Mouse (Mus musculus) kidney, adult 9 months (tissue): ENCODE results near the gene Stx6.

Experiments
- DNase-seq: peaks from one replicate; pipeline ENCODE4 v3.0.0; 2022

The Stx6 gene

DNA sequence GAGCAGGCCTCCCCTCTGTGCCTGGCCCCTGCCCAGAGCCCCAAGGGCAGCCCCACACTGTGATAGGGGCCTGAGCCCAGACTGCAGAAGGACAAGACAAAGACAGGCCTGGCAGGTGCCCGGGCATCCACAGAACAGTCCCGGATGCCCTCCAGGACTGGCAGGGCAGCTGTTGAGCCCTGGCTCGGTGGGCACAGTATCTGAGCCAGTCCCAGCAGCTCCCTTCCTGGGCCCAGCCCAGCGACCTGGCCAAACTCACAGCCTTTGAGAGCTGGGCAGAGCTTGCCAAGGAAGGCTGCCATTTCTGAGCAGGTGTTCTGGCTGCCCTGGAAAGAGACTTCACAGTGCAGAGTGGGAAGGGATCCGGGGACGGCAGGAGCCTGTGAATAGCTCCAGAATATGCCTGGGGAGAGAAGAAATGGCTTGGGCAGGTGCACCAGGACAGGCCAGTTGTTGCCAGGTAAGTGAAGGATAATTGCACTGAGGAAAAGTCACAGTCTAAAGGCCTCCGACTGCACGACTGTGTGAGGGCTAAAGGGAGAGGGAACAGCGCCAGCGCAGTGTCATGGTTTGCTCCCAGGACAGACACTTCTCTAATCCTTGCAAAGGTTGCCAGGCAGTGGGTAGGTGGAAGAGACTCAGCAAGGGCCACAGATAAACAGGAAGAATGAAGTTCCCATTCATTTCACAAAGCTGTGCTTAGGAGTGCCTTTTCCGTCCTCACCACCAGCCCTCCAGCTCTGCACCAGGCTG is 51.7 kb downstream of the Stx6 start:
- DNase-seq = peak; percentile 60

DNA sequence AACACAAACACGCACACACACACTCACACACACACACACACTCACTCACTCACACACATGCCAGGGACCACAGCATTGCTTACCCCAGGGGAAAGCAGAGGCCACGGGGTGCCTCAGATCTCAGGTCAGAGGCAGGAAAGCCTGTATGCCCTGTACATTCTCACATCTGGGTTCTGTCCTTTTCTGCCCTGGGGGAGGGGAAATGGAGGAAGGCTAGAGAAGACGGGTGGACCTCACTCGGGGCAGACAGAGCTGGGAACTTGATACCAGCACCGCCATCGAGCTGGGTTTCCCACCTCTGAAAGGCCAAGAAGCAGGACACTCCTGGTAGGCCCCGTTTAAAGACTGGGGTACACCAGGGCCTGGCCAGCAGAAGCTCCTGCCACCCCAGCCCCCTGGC is 52.5 kb downstream of the Stx6 start:
- peak; percentile 21 for DNase-seq

DNA sequence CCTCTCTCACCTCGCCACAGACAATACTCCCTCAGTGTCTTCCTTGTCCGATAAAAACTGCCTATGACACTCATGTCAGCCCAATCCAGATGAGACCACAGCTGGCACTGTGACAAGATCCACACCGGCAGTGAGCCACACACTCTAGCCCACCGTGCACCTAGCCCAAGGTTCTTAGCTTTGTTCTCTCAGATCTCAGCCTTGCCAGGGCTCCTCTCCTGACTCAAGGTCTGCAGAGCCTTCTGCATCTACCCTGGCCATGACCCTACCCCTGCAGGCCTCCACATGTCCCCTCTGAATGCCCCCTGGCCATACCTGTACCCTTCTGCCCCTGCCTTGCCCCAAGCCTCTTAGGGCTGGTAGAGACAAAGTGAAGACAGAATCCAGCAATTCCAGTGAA is 53.6 kb downstream of the Stx6 start:
- peak; percentile 4 for DNase-seq

DNA sequence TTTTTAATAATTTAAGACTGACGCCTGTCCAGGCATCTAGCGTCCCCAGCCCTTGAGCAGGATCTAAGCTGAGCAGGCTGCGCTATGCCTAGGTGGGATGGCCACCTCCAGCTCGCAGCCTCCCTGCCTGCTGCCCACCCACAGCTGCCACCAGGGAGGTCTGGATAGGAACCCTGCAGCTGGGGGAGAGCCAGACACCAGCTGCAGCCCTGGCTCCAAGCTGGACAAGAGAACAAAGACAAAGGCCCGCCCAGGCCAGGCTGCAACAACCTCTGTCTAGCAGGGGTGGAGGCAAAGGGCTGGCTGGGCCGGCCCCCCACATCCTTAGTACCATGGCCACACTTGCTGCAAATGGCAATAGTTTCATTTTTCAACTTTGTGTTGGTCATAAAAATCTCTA is 54.0 kb downstream of the Stx6 start:
- peak; percentile 17 for DNase-seq

DNA sequence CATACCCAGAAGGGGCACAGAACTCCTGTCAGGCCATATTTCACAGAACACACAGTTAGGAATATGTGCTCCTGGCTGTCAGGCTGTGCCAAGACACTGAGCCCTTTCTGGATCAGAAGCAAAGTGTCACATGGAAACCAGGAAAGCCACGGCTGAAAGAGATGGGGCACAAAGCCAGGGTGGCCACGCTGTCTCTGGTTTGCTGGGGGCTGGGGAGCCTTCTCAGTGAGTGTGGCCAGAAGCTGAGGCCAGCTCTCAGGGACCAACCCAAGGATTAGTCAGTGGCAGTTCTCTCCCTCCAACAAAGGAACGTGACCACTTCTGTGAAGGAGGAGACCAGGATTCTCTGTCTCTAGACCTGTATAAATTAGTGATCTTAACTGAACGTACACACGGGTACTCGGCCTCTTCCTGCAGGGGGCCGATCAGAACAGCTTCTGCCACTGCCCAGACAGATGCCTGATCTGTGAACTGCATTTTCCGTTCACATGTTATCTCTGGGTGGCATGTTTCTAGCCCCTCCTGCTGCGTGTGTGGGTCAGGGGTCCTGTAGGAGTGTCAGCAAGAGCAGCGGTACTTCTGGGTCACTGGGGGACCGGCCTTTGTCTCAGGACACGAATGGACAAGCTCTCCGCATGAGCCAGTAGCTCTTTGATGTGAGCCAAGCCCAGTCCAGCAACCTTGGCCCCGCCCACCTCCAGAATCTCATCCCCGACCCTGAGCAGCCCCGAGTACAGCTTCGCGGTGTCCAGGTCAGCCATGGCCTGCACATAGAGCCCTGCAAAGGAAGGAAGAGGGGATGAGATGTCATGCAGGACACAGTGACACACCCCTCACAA is 54.6 kb downstream of the Stx6 start:
- DNase-seq = peak; percentile 16

DNA sequence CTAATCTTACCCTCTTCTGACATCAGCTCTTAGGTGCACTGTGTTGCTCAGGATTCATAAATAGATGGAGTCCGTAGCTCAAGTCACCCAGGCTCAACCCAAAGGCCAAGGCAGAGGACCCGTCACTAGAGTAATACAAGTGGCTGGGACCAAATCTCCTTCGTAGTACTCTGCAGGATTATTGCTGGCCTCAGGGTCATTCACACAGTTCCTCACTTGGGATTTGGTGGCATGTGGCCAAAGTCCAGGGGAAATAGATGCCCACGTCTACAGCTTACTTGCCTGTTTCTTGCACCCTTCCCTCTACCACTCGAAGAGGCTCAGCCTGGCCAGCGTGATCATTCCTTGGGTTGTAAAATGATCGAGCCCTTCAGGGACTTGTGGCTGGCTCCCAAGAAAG is 55.4 kb downstream of the Stx6 start:
- DNase-seq = peak; percentile 50

DNA sequence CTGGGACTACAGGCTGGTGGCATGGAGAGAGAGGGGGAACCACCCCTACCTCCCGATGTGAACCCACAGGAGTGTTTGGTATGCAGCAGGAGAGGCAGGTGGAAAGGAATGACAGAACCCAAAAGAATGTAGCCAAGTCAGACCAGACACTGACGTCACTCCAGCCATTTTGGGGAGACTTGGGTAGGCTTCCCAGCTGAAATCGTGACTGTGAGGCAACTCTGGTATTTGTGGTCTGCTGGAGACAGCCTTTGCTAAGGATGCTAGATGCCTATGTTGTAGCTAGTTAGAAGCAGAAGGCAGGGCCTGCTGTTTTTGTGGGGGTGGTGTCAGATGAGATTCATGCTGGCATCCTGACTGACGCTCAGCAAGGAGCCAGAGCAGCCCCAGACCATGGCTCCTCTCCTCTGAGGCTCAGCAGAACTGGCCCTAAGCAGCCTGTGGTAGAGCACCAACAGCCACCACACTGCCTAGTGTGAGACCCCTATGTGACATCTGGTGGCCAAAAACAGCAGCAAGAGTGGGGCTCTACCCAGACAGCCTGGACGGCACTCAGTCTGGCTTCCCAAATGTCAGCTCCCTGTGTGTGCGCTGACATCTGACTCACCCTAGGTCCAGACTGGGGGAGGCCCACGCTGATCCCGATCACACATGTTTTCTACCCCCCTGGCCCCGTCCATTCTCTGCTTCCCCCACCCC is 56.7 kb downstream of the Stx6 start:
- no peak for DNase-seq

DNA sequence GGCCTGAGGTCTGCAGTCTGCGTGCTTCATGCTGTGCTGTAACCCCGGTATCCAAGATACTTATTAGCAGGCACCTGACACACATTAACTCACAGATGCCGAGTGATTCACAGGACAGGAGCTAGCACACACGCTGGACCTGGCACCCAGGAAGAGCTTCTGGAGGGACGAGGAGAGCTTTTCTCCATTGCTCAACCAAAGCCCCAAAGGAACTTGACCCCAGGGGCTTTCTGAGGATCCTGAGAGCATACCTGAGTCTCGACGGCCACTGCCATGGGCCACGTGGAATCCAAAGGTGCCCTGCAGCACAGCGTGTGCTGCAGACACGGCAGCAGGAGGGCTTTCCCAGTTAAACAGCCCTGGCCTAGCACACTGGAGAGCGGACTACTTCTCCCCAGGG is 57.8 kb downstream of the Stx6 start:
- peak; percentile 89 for DNase-seq

DNA sequence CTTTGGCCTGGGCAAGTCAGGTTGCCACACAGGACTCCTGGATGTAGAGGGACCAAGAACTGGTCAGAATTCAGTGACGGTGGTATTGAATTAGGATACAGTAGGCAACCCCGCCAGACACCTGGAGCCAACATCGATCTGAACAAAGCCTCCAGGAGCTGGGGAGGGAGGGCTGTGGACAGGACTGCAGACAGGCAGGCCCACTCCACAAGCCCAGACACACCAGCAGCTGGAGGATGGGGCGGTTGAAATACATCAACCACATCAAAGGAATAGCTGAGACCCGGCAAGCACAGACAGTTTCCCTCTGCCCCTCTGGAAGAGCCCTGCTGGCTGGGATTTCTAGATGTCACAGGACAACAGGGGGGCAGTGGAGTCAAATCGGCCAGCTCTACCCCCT is 58.3 kb downstream of the Stx6 start:
- no peak for DNase-seq

DNA sequence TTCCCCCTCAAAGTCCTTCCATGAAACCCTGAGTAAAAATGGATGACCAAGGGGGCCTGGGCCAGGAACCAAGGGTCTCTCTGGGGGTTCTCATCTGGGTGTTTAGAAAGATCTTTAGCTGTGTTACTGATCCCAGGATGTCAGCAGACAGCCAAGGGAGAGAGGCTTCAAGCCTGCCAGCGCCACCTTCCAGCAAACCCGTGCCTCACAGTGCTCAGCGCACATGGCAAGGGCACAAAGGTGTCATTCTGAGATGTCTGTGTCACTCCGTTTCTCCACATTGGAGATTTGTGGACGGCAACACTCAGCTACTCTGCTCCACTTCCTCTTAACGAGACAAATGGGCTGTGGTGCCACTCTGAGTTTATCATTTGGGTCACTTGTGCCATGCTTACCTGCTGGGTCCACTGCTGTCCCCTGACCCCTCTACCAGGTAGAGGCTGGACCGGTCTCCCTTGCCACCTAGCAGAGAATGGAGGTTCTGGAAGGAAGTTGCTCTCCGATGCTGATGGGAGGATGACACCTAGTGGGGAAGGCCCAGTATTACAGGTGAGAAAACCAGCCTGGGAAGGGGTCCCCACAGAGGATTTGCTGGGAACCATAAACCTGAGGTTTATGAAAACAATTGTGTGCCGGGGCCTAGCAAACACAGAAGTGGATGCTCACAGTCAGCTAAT is 59.5 kb downstream of the Stx6 start:
- peak; percentile 61 for DNase-seq

DNA sequence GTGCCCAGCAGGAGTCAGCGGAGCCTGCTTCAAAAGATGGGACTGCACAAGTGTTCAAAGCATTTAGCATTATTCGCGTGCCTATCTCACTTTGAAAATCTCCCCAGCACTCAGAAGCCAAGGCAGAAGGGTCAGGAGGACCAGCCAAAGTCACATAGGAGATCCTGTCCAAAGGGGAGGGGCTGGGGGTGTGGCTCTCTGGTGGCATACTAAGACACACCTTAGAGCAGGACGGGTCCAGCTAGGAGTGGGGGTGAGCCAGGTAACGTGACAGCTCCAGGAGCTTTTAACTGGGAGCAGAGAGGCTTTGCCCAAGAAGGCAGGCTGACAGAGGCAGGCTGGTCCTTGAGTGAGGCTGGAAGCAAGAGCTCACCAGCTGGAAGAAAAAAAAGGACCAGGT is 60.4 kb downstream of the Stx6 start:
- peak; percentile 65 for DNase-seq

DNA sequence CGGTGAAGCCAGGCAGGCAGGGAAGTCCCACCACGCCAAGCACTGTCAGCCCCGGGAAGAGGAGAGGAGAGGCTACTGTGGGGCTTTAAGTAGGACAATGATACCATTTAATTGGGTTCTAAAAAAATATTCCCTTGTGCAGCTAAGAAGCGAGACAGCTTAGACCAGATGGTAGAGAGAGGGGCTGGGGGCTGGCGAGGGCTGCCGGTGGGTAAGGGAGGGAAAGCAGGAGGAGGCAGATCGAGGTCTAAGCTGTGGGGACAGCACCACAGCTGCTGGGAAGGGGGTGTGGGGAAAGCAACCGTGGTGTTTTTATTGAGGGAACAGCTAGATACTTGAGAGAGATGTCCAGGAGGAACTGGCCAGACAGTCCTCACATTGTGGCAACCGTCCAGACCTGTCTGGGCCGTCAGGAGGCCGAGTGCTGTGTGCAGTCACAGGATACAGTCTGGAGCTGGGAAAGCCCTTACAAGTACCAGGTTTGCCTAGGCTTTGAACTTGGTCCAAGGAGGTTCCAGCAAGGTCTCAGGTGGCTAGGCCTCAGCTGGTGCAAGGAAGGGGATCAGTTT is 63.7 kb downstream of the Stx6 start:
- DNase-seq = no peak

DNA sequence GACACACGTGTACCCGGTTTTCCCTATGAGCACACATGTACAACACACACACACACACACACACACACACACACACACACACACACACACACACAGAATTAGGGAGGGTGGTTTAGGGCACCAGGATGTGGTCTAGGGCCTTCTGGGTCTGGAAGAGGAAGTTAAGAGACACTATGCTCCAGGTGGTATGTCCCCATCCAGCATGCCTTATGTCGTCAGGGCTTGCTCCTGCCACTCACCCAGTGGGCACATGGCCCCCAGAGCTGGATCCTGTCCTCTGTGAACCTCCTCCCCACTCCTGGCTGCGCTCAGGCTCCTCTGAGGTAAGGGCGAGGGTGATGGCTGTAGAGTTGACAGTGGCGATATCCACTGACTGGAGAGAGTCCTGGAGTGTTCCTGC is 64.5 kb downstream of the Stx6 start:
- no peak for DNase-seq

DNA sequence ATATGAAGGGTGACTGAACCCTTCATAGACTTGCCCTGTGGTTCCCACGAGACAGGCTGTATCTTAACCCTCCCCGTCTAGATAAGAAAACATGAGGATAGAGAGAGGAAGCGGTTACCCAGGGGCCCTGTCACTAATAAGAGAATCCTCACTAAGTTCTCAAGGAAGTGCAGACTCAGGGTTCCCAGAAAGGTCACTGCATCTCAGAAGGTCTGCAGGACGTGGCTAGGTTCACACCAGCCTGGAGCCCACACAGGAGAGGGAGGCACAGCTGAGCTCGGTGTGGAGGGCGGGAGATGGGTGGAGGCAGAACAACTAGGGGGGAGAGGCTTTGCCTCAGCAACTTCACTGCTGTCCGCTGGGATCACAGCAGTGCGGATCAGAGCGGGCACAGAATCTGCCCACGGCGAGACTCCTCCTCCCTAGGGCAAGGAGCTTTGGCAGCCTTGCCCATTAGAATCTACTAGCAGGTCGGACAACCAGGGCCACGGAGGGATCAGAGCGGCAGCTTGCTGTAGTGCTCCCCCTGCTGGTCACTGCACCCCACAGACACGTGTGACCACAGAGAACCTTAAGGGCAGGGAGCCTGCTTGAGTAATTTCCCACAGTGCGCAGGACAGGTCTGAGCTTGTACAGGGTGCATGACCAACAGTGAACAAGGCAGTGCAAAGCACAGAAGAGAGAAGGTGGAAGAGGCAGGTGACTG is 65.5 kb downstream of the Stx6 start:
- DNase-seq = peak; percentile 93

DNA sequence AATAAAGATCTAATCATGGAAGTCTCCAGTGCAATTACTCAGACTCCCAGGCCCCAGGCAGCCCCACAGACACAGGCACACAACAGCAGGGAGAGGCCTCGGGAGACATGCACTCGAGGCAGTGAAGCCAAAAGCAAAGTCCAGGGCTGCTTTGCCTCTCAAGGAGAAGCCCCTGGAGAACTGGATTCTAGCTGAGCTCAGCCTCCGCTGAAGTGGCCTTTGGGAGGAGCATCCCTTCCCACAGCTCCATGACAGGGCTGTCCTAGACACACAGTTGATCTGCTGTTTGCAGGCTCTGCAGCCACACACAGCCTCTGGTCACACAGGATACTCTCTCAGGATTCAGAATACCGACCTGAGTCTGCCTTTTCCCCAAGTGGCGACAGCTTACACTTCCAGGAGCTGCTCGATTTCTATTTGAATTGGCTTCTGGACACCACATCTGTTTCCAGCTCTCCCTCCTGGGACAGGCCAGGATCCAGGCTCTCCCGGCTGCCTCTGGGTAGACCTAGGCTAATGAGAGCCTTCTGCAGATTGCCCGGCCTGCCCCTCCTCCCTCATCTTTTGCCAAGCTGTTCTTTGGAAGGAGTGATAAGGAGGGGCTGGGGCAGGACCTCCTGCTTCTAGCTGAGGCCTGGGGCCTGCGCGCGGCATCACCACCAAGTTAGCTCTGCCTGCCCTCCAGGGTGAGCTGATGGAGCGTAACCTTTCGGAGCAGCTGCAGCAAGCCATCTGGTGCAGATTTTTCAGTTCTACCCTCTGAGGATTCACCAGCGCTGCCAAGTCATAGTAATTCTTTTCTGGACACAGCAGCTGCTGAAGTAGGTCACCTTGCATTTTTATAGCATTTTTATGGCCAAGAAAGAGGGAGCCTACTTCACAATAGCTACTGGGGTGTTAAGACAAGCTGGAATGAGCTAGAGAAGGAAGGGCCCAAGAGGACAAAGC is 71.2 kb downstream of the Stx6 start:
- no peak for DNase-seq

DNA sequence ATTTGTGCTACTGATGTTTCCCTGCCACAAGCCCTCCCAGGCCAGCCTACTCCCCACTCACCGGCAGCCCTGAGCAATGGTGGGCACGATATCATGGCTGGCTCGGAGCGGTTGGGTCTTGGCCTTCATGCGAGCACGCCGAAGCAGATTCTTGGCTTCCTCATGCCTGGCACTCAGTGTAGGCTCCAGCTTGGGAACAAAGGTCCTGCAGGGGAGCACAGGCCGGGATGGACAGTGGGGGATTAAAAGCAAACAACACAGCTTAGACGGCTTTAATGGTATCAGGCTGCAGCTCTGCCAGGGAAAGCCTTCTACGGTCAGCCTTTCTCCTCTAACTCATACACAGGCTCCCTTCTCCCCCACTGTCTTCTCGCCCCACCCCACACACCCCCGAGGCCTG is 73.9 kb downstream of the Stx6 start:
- DNase-seq = peak; percentile 75

DNA sequence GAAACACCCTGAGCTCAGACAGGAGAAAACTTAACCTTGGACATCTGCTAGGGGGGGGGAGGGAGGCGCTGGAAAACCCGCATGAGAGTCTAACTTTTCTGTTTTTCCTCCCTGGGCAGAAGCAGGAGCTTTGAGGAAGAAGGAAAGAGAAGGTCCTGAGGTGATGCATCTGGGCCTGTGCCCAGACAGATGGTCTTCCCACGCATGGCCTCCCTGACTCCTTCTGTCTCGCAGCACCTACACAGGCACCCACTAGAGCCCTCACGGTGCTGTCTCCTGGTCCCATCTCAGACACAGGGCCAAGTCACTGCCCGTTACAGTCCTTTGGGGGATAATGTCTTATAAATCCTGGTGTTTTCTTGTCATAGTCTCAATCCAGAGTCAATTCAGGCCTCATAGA is 74.3 kb downstream of the Stx6 start:
- DNase-seq = no peak

DNA sequence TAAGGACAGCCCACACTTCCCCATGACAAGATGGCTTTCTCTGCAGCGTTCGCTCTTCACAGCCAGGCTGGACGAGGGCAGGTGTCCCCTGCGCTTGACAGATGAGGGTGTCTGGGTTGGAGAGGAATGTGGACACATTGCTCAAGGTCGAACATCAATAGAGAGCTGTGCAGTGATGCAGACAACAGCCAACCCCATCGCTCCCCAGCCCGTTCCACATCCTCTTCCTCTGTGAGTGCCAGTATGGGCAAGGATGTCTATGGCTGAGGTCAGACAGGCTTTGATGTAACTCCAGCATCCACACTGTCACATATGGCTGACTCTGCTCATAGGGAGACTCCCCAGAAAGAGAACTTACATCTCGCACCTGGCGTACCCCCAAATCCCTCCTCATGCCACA is 74.9 kb downstream of the Stx6 start:
- no peak for DNase-seq

DNA sequence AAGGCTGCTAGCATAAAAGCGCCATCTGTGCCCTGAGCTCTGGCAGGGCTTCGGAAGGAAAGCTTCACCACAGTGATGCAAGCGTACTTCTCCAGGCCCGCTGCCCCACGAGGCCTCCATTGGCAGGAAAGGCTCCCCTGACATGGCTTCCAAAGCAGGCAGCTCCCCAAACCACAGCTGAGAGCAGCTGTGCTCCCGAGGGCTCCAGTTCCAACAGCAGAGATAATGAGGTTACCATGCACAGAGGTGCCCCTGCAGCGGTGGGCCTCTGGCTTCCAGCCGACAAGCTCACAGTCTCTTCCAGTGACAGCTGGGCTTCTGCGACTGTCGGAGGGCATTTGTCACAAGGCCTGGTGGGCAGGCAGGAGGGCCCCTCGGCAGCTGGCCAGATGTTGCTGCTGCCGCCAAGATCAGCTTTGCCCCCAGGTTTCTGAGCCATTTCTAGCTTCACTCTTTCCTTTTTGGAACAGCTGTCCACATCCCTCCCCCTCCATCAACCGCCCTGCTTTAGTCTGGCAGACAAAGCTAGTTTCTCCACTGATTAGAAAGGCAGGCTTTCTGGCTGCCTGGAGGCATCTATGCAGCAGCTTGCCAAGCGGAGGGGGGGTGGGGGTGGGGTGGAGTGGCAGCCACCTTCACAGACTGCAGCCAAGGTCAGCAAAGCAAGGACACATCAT is 75.6 kb downstream of the Stx6 start:
- DNase-seq = peak; percentile 76

DNA sequence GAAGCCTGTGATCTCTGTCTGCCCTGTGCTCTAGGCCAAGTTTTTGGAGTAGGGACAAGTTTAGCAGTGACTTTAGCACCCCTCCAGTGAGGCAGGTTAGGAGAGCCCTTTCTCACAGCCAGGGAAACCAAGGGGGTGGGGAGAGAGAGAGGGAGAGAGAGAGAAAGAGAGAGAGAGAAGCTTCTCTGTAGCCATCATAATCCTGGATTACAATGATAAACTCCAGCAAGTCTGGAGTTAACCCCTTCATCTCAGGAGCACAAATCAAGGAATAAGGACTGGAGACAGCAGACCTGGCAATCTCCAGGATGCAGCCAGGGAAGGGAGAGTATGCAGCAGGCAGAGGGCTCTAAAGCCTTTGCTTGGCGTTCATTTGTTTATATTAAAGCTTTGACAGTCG is 77.1 kb downstream of the Stx6 start:
- DNase-seq = no peak
